Mouse (Mus musculus) adrenal gland, adult (tissue): ENCODE measurements at regions not wholly inside any gene's neighbourhood (a gene's known extent, or its start where the extent isn't known, plus 50 kb on each side); places are given as distances from the start of the nearest gene placed in this dataset.

Experiments
- DNase-seq, 2 experiments: peaks; one replicate each; pipeline ENCODE4 v3.0.0; 2022 to 2023; ENCODE audit warnings: low spot score in 1 of 2; ENCODE audit not compliant: inconsistent age in 2 of 2

DNA sequence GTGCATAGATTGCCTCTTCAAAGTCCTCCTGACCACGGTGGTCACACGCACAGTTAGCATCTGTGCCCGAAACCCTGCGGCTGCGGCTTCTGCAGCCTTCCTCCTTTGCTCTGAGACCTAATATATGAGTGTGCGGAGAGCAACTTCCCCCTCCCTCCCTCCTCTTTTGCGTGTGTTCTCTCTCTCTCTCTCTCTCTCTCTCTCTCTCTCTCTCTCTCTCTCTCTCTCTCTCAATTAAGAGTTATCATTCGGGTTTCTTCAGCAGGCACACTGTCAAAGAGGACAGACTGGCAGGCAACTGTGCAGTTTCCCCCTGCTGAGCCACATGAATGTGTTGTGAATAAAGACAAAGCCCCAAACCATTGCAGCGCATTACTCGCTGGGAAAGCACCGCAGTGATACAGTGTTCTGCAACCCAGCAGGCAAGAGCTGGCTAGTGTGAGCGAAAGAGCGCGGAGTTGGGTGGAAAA lies 900.8 kb downstream of the Mat2b start:
- peak in 1 of 2 experiments; percentile 27 for DNase-seq

DNA sequence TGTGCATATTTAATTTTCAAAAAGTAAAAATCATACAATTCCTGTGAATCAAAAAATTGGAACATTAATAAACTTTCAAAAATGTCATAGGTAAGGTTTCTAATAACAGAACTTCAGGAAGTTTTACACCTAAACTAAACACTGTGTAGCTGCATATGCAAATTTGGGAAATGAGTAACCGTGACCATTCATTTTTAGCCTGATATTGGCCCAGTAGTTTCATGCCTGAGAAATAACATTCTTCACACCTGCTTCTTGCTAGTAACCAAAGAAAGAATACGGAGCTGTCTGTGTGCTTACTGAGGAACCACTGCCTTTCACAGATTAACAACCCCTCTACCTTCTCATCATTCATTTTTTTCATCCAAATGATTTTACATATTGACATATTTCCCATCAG lies 902.9 kb downstream of the Mat2b start:
- no peak for DNase-seq
